Comparison of ENCODE assay signal across 8 mouse cellular contexts in the genomic region with DNA sequence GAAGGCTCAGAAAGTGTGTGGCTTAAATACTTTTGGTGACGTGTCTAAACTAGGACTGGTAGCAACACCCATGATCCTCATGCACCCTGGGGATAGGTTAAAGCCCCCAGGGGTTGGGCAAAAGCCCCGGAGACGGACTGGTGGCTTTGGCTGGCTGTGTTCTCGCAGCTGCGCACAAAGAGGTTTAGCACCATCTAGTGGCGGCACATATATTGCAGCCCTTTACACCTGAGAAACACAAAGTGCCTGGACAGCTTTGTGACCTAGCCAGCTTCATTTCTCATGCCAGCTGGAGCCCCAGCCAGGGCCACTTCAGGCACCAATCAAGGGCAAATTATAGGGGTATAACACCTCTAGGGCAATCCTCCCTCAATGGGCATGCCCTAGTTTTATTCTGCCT. TPM values are rescaled to one million over a fixed set of nuclear protein-coding genes. Genes with fewer than 3 reads are reported as not detected.
DNase-seq lines count a peak whose midpoint lies in the region; ATAC-seq lines count a peak whose summit lies in the region.
"Not testable (repeated sequence)": the region's sequence is repeated elsewhere in the genome, so short reads cannot be mapped to it uniquely, and the experiment has no call there.

No protein-coding gene starts in this region.

- H3K27ac ChIP-seq in hindbrain, embryonic 13.5 days; lung, embryonic 15.5 days: not testable (repeated sequence)

- DNase-seq in MN1 (ENCODE audit: low spot score): peak; percentile 79
- DNase-seq in cerebellum, postnatal 10 days: peak; percentile 91 to 95
- DNase-seq in frontal cortex, postnatal 14 days (ENCODE audit: low spot score in 2 of 2): peak; percentile 69 to 80
- DNase-seq in layer of hippocampus, adult 9-11 months: peak; percentile 76
- peak; percentile 86 for DNase-seq in ovary, postnatal 14 days (ENCODE audit: low spot score)
- peak; percentile 85 for DNase-seq in thymus, postnatal 0 days (ENCODE audit: low spot score)

- H3K27me3 ChIP-seq in hindbrain, embryonic 13.5 days: peaks cover 48% of the 10 kb centered on the region
- H3K27me3 ChIP-seq in lung, embryonic 15.5 days: peaks cover 29% of the 10 kb centered on the region

- under 1% methylated on average over 6 of the region's 6 CpGs for WGBS in hindbrain, embryonic 13.5 days
- WGBS in lung, embryonic 15.5 days: 2% methylated on average over 6 of the region's 6 CpGs

- H3K4me1 ChIP-seq in hindbrain, embryonic 13.5 days (replicated peaks): peaks cover 29% of the 10 kb centered on the region
- H3K4me1 ChIP-seq in lung, embryonic 15.5 days: peaks cover 28% of the 10 kb centered on the region

- not testable (repeated sequence) for H3K4me3 ChIP-seq in hindbrain, embryonic 13.5 days
- H3K4me3 ChIP-seq in lung, embryonic 15.5 days: peak overlapping the region; percentile 23

- ATAC-seq in hindbrain, embryonic 13.5 days (ENCODE audit: low FRiP score): peak; percentile 32; the same call in 1 of the 2 replicates
- not testable (repeated sequence) for ATAC-seq in lung, embryonic 15.5 days (ENCODE audit: borderline replicate concordance, extremely low read depth, low FRiP score, low TSS enrichment)

- not testable (repeated sequence) for H3K9ac ChIP-seq in hindbrain, embryonic 13.5 days; lung, embryonic 15.5 days

- peak overlapping the region; percentile 17; the same call in 1 of the 2 replicates for H3K4me2 ChIP-seq in hindbrain, embryonic 13.5 days
- peak overlapping the region; percentile 49 for H3K4me2 ChIP-seq in lung, embryonic 15.5 days

- H3K9me3 ChIP-seq in hindbrain, embryonic 13.5 days; lung, embryonic 15.5 days: not testable (repeated sequence)

- peaks cover 18% of the 10 kb centered on the region for H3K36me3 ChIP-seq in hindbrain, embryonic 13.5 days
- H3K36me3 ChIP-seq in lung, embryonic 15.5 days: not testable (repeated sequence)

RNA-seq across cellular contexts. Expression of a gene that starts 1.1 kb away (rescaled TPM):
- 0.43 and 0.56 TPM in 2 replicates for polyA plus RNA-seq in hindbrain, embryonic 13.5 days (2015; fragmentation: Nextera tagmentation; extraction: Ambion mirVana)
- 0.25 and 0.35 TPM in 2 replicates for polyA plus RNA-seq in lung, embryonic 15.5 days (2015; fragmentation: Nextera tagmentation; extraction: Ambion mirVana)
- polyA plus RNA-seq in thymus, postnatal 0 days (2015; fragmentation: Nextera tagmentation; extraction: Ambion mirVana): 0.78 and 1.2 TPM in 2 replicates

RNA-seq across cellular contexts. Expression of a gene that starts 1.9 kb away (rescaled TPM):
- 0.25 TPM in 2 replicates for polyA plus RNA-seq in hindbrain, embryonic 13.5 days (2015; fragmentation: Nextera tagmentation; extraction: Ambion mirVana)
- polyA plus RNA-seq in lung, embryonic 15.5 days (2015; fragmentation: Nextera tagmentation; extraction: Ambion mirVana): 0.55 and 0.80 TPM in 2 replicates
- polyA plus RNA-seq in thymus, postnatal 0 days (2015; fragmentation: Nextera tagmentation; extraction: Ambion mirVana): 0.14 TPM in 1 of 2 replicates, not detected in the other

RNA-seq across cellular contexts. Expression of a gene that starts 5.6 kb away (rescaled TPM):
- 0.32 and 0.74 TPM in 2 replicates for polyA plus RNA-seq in hindbrain, embryonic 13.5 days (2015; fragmentation: Nextera tagmentation; extraction: Ambion mirVana)
- 1.7 and 2.6 TPM in 2 replicates for polyA plus RNA-seq in lung, embryonic 15.5 days (2015; fragmentation: Nextera tagmentation; extraction: Ambion mirVana)
- 3.7 and 4.3 TPM in 2 replicates for polyA plus RNA-seq in thymus, postnatal 0 days (2015; fragmentation: Nextera tagmentation; extraction: Ambion mirVana)

RNA-seq across cellular contexts. Expression of a gene that starts 14.7 kb away (rescaled TPM):
- 28.7 and 33.5 TPM in 2 replicates for polyA plus RNA-seq in hindbrain, embryonic 13.5 days (2015; fragmentation: Nextera tagmentation; extraction: Ambion mirVana)
- polyA plus RNA-seq in lung, embryonic 15.5 days (2015; fragmentation: Nextera tagmentation; extraction: Ambion mirVana): 39.2 and 41.4 TPM in 2 replicates
- polyA plus RNA-seq in thymus, postnatal 0 days (2015; fragmentation: Nextera tagmentation; extraction: Ambion mirVana): 37.8 and 47.2 TPM in 2 replicates

RNA-seq across cellular contexts. Expression of a gene that starts 14.7 kb away (rescaled TPM):
- 77.4 and 79.2 TPM in 2 replicates for polyA plus RNA-seq in hindbrain, embryonic 13.5 days (2015; fragmentation: Nextera tagmentation; extraction: Ambion mirVana)
- 86.7 and 88.4 TPM in 2 replicates for polyA plus RNA-seq in lung, embryonic 15.5 days (2015; fragmentation: Nextera tagmentation; extraction: Ambion mirVana)
- 63.6 and 65.8 TPM in 2 replicates for polyA plus RNA-seq in thymus, postnatal 0 days (2015; fragmentation: Nextera tagmentation; extraction: Ambion mirVana)
